Mouse (Mus musculus): ENCODE results near the gene Fbxo21. TPM values are rescaled to one million over a fixed set of nuclear protein-coding genes. Genes with fewer than 3 reads are reported as not detected.

Gene Fbxo21
- total RNA-seq, 4 experiments from 2014 or later = 125 to 146 (median 137) TPM

DNA sequence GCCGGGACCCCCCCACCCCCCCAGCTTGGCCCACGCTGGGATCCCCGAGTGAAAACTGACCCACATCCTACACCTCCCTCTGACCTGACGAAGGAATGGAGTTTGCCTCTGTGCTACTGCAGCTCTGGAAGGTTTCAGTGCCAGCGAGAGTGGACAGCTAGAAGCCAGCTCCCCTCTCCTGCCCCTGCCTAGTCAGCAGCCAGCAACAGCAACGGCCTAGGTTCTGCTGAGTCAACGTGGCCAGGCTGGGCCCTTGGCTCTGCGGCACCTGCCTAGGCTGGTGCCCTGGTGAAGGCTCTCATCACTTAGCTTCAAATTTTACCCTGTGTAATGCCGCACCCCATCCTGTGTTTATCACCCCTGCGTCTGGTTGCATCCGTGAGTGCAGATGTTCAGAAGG lies 43.4 kb downstream of the Fbxo21 start:
- no peak for DNase-seq (ENCODE audit: low spot score in 2 of 2)

DNA sequence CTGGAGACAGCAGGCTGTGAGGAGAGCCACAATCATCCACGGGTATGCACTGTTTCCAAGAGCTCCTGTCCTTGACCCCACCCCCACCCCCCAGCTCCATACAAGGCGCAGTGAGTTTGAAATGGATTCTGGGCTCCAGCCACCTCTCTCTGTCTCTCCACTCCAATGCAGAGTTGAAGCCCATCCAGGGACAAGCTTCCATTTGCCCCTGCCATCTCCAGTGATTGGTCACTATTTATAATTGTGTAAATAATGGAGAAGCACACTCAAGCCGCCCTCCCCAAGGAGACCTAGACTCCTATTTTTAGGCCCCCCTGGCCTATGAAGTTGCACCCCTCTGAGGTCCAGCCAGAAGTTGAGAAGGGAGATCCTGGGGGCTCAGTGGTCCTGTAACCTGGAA lies 46.5 kb downstream of the Fbxo21 start:
- no peak for DNase-seq (ENCODE audit: low spot score in 2 of 2)

DNA sequence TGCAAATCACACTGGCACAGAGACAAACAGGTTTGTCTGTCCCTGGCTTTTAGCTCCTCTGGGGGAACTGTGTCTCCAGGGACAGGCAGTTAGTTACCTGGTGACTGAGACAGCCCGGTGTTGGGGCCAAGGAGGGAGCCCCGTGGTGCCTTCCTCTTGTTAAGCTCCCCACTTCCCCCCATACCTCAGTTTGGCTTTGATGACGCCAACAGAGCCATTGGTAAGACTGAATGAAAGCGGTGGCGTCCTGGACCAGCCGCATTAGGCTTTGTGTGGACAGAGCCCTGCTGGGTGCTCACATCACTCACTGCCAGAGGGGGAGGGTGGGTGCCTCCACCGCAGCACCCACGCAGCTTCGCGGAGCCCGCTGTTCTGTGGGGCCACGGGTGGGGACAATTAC lies 49.4 kb downstream of the Fbxo21 start:
- DNase-seq (ENCODE audit: low spot score in 2 of 2) = no peak

DNA sequence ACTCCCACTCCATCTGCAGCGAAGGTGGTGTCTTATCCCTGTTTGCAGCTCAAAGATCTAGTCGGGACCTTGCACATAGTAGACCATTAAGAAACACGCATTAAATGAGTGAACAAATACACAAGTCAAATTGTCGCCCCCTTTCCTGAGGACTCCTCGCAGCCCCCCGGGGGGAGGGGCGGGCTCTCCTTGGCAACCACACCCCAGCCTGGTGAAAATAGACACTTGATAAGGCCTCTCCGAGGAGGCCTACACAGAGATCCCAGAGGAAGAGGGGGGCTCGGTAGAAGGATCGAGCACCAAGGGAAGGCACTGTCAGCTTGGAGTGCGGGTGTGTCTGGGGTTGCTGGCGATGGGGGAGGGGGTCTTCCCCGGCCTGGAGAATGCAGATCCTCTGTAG lies 49.8 kb downstream of the Fbxo21 start:
- no peak for DNase-seq (ENCODE audit: low spot score in 2 of 2)

DNA sequence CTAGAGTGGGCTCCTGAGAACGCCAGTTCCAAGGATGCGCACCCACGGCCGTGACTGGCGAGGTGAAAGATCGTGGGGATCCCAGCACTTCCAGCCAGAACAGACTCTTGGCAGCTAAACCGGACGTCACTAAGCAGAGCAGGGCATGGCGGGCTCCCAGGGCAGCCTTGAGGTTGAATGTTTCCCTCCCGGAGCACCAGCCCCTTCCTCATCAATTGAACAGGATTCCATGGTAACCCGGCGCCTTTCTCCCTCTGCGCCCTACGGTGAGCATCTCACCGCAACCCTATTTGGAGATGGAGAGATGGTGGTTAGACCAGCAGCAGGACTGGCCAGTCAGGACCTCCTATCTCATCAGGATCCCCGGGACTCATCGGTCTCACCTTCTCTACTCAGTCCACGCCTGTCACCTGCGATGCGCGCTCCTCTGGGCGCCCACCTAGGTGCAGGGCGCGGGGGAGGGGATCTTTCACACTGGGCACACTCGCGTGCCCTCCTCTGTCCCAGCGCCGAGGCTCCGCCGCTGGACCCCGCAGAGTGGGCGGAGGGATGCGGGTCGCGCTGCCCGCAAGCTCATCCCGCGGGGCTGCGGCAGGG lies 50.7 kb downstream of the Fbxo21 start:
- no peak for DNase-seq (ENCODE audit: low spot score in 2 of 2)

GRCm38 (mm10) chr5:118027698-118028190 lies 51.2 kb downstream of the Fbxo21 start, which contains the start of gene Tesc:
TSS of gene Tesc (plus strand) at chr5:118027743.
- DNase-seq (ENCODE audit: low spot score in 2 of 2) = no peak

DNA sequence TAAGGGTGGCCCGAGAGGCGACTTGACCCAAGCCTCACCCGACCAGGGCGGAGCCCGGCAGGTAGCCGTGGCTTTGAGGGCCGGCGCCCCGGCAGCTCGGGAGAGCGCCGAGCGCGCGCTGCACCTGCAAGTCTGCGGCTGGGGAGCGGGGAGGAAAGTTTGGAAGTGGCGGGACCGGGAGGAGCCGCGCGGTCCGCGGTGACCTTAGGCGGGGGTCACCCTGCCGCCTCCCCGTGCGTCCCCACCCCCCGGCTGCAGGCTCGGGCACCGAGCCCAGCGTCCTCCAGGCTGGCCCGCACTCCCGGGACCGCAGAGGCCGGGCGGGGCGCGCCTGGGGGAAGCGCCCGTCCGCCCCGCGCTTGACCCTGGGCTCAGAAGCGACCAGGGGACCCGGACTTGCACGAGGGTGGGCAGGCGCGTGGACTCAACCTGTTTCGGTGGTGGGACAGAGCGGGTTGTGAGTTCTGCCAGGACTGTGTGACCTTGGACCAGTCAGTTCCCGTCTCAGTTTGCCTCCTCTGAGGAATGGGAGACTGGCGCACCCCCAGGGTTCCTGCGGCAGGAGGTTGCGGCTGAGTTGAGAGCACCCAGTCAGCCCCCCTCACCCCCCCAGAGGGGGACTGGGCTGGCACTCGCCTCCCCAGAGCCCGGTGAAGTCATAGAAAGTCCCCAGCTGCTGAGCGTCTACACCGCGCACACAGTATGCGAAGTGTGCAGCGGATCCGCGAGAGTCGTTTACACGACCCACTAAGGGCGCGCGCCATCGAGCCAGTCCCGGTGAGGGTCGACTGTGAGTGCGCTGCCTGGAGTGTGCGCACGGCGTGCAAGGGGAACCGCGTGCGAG lies 51.9 kb downstream of the Fbxo21 start:
- DNase-seq (ENCODE audit: low spot score in 2 of 2) = no peak

GRCm38 (mm10) chr5:118029035-118029408 lies 52.5 kb downstream of the Fbxo21 start:
- DNase-seq (ENCODE audit: low spot score in 2 of 2) = no peak

GRCm38 (mm10) chr5:118029420-118029819 lies 52.9 kb downstream of the Fbxo21 start:
- DNase-seq (ENCODE audit: low spot score in 2 of 2) = peak; percentile 84 to 86

GRCm38 (mm10) chr5:118030022-118030675 lies 53.6 kb downstream of the Fbxo21 start:
- DNase-seq (ENCODE audit: low spot score in 2 of 2) = no peak

GRCm38 (mm10) chr5:118031059-118031458 lies 54.5 kb downstream of the Fbxo21 start:
- DNase-seq (ENCODE audit: low spot score in 2 of 2) = no peak

DNA sequence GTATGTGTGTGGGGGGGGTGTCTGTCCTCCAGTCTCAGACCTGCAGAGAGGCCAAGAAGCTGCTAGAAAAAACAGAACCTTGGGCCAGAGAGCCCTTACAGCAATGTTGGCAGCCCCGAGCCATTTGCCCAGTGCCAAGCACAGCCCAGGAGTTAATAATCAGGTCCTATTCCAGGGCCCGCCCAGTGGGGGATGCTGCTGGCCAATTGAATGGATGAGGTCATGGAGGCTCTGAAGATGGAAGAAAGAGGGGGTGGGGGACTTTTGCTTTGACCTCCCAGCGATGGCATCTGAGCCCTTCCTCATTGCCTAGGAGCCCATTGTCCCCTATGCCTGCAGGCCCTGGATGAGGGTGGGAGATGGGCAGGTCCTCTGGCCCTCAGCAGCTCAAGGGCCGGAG lies 55.0 kb downstream of the Fbxo21 start:
- no peak for DNase-seq (ENCODE audit: low spot score in 2 of 2)

GRCm38 (mm10) chr5:118033328-118033727 lies 56.8 kb downstream of the Fbxo21 start:
- no peak for DNase-seq (ENCODE audit: low spot score in 2 of 2)

DNA sequence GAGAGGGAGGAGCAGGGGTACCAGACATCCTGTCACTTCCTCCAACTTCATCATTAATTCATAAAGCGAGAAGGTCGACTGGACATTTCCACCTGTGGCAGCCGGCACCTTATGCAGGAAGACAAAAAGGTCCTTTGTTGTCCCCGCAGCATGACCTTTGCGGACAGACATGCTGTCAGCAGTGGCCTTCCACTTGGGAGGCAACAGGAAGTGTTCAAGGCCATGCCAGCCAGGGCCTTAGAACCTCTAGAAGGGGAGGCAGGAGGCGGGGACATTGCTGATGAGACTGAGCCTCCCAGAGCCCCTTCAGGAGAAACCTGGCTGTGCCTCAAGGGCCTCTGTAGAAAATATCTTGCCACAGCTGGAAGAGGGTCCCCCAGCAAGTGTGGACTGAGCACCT lies 57.2 kb downstream of the Fbxo21 start:
- no peak for DNase-seq (ENCODE audit: low spot score in 2 of 2)

- DNase-seq (ENCODE audit: low spot score in 2 of 2) = no peak
Measured at GRCm38 (mm10) chr5:118034632-118035031, 58.1 kb downstream of the Fbxo21 start.

DNA sequence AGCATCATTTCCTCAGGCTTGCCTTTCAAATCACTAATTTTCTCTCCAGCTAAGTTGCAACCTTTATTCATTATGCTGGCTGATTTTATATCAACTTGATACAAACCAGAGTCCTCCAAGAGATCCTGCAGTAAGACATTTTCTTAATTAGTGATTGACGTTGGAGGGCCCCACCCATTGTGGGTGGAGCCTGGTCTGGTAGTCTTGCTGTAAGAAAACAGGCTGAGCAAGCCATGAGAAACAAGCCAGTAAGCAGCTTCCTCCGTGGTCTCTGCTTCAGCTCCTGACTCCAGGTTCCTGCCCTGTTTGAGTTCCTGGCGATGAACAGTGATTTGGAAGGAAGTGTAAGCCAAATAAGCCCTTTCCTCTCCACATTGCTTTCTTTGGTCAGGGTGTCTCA lies 59.3 kb downstream of the Fbxo21 start:
- no peak for DNase-seq (ENCODE audit: low spot score in 2 of 2)

GRCm38 (mm10) chr5:118036888-118037797 lies 60.6 kb downstream of the Fbxo21 start:
- no peak for DNase-seq (ENCODE audit: low spot score in 2 of 2)

- no peak for DNase-seq (ENCODE audit: low spot score in 2 of 2)
Measured at GRCm38 (mm10) chr5:118037798-118038484, 61.4 kb downstream of the Fbxo21 start.

DNA sequence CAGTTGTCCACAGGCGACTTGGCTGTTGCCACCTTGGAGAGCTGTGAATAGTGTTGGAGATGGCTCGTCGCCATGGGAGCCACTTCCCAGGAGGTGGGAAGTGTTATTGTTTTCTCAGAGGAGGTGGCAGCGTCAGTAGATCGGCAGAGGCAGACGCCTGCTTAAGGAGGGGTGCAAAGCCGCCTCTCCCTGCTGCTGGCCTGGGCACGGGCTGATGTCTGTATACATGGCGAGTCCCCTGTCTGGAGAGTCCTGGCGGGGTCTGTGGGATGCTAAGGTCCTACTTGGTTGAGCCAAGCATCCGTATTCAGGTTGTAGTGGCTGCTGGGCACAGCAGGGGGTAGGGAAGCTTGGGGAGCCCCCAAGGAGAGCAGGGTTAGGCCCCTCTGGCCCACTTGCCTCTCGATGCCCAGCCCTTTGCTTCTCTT lies 62.7 kb downstream of the Fbxo21 start:
- no peak for DNase-seq (ENCODE audit: low spot score in 2 of 2)

DNA sequence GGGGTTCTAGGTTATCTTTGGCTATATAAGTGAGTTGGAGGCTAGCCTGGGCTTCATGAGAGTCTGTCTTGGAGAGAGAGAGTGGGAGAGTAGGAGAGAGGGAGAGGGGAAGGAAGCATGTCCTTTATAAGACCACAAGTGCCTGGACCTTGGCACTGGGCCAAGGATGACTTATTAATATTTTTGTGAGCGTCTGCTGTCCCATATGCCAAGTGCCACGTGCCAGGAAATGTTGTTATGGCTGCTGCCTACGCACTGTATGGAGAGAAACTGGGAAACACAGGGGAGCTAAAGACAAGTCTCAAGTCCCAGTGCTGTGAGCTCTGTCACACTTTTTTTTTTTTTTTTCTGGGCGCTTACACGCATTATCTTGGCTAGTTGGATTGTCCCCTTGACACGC lies 66.1 kb downstream of the Fbxo21 start:
- DNase-seq (ENCODE audit: low spot score in 2 of 2) = peak in 1 of 2 experiments; percentile 62

- DNase-seq (ENCODE audit: low spot score in 2 of 2) = no peak
Measured at GRCm38 (mm10) chr5:118043761-118044160, 67.2 kb downstream of the Fbxo21 start.
